ENCODE assay signal across 9 mouse cellular contexts in the genomic region with DNA sequence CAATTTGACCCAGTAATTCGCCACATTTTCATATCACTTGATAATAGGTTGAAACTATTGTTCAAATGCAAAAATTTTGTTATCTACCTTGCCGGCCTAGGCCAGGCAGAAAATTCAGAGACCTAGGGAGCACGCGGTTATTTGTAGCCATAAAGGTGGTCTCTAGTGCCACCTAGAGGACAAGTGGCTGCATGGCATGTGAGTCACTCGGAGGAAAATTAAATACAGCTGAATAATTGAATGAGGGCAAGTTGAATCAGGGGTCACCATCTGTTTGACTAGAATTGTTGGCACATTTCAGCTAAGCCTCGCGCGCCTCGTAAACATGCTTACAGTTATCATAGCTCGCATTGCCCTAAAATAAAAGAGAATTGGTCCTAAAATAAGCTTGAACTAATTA.
DNase-seq lines count a peak whose midpoint lies in the region; TF ChIP-seq lines count a peak whose summit lies in the region.
"Had no signal": no experiment of that assay in that cellular context is flagged by ENCODE, and none has a peak within 500 bp of the region (broad histone marks: within the 10 kb centered on the region; RNA-seq: fewer than 3 reads in every experiment).

No protein-coding gene starts in this region.

- H3K27ac ChIP-seq in heart, adult 2 months = no peak overlapping the region
- H3K27ac ChIP-seq: limb, embryonic 15.5 days had no signal

- 0 out of 2 replicates have a peak, but pooled peaks have one; percentile 54 for TF ChIP-seq EP300 in heart, adult 2 months (IDR thresholded peaks at IDR 0.05; ENCODE audit: insufficient read depth, low read depth, low read length)

- peak; percentile 50 to 61 for DNase-seq in heart, adult 2 months
- DNase-seq in heart, adult 11 months = no peak
- peak; percentile 24 for DNase-seq in adrenal gland, adult 8-10 months
- DNase-seq in embryo, embryonic 11.5 days (ENCODE audit: low read depth, low spot score) = peak; percentile 78
- DNase-seq in heart, postnatal 14 days = peak; percentile 58 to 78
- peak; percentile 59 for DNase-seq in layer of hippocampus, adult 9-10 months (ENCODE audit: low spot score)
- DNase-seq in lung, postnatal 36 days = peak; percentile 85
- DNase-seq in right cerebral cortex, postnatal 14 days = peak; percentile 67

- H3K36me3 ChIP-seq in heart, adult 2 months (ENCODE audit: control insufficient read depth, insufficient read depth, low read length) = no peaks in the 10 kb centered on the region
- H3K36me3 ChIP-seq: limb, embryonic 15.5 days had no signal

- intact Hi-C loops in heart, adult 2 months (cut with DNase I) = loop anchor here (1.0 to 10.0 kb wide), 5 partner anchors 211 to 1444 kb away; no protein-coding TSS in a partner anchor
- intact Hi-C loops in heart, postnatal 14 days (cut with DNase I) = loop anchor here (2.0 to 10.0 kb wide), 6 partner anchors 221 to 1445 kb away; partner anchors contain the start of gene Tshz3

- peaks cover 4% of the 10 kb centered on the region for H3K27me3 ChIP-seq in heart, adult 2 months (ENCODE audit: control insufficient read depth, insufficient read depth, low read length)

- H3K9ac ChIP-seq in heart, adult 2 months (ENCODE audit: low read depth, low read length) = no peak overlapping the region
- H3K9ac ChIP-seq: limb, embryonic 15.5 days had no signal

- TF ChIP-seq POLR2A in heart, adult 2 months (IDR thresholded peaks at IDR 0.05; ENCODE audit: insufficient read depth, low read depth, low read length) = no peak

- TF ChIP-seq CTCF in heart, adult 2 months (IDR thresholded peaks at IDR 0.05) = peak; percentile 100

- WGBS in heart, adult 2 months = 3% methylated on average over 10 of the region's 10 CpGs

- H3K4me1 ChIP-seq in heart, adult 2 months (ENCODE audit: control insufficient read depth, insufficient read depth, low read length) = no peaks in the 10 kb centered on the region

- H3K79me2 ChIP-seq in heart, adult 2 months (replicated peaks; ENCODE audit: control insufficient read depth, insufficient read depth, low read length) = no peaks in the 10 kb centered on the region

- no peak overlapping the region for H3K4me3 ChIP-seq in heart, adult 2 months
- H3K4me3 ChIP-seq: limb, embryonic 15.5 days had no signal
